Mouse (Mus musculus) MEL (cell line): ENCODE measurements at regions not wholly inside any gene's neighbourhood (a gene's known extent, or its start where the extent isn't known, plus 50 kb on each side); places are given as distances from the start of the nearest gene placed in this dataset.

Source experiments
- BHLHE40 ChIP-seq: IDR thresholded peaks from 2 replicates; pipeline ENCODE4 v1.6.1; 2012; ENCODE audit warnings: low read depth, mild to moderate bottlenecking, inconsistent platforms, low read length, improper control_type of control experiment, borderline replicate concordance
- CTCF ChIP-seq, 3 experiments: IDR thresholded peaks in 2 of 3; conservative IDR thresholded peaks in 1 of 3; 2 replicates each; pipeline ENCODE4 v1.5.1; 2011 to 2012; ENCODE audit warnings: low read length in 3 of 3, low read depth in 2 of 3, mild to moderate bottlenecking in 2 of 3, improper control_type of control experiment in 1 of 3, inconsistent platforms in 1 of 3, mixed read lengths in 1 of 3, moderate library complexity in 1 of 3; ENCODE audit not compliant: control insufficient read depth in 1 of 3, insufficient read depth in 1 of 3, poor library complexity in 1 of 3, severe bottlenecking in 1 of 3
- KAT2A ChIP-seq: conservative IDR thresholded peaks from 2 replicates; pipeline ENCODE4 v1.6.1; 2012; ENCODE audit warnings: low read depth, low read length, improper control_type of control experiment, inconsistent platforms
- TCF12 ChIP-seq: IDR thresholded peaks from 2 replicates; pipeline ENCODE4 v1.6.1; 2014; ENCODE audit warnings: low read depth, mild to moderate bottlenecking, inconsistent platforms, low read length, improper control_type of control experiment, moderate library complexity

DNA sequence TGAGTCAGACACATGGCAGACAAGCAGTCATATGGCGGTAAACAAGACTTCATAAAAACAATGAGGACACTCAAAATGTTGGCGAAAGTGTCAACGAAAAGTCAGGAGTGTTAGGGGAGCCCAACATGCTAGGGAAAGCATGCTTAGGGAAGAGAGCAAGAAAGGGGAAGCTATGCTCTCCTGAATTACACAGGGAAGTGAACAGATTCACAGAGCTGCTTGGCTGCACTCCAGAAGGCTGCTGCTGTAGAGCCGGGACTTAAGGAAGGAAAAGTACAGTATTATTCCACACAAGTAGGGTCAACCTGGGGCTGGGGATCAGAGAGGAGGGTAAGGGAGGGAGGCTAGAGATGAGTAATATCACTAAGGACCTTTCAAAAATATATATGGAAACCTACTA is 124.7 kb upstream of the Aco1 start:
- TF ChIP-seq BHLHE40 (no peak), TCF12 (no peak), CTCF (IDR thresholded peaks at IDR 0.05 in 2 of 3, conservative IDR thresholded peaks at IDR 0.05 in 1 of 3; ENCODE audit: control insufficient read depth in 1 of 3, insufficient read depth in 1 of 3, low read depth in 2 of 3, low read length in 3 of 3, poor library complexity in 1 of 3, severe bottlenecking in 1 of 3) (no peak), KAT2A (no peak)
